Mouse (Mus musculus) gastrocnemius, adult 8-10 months (tissue): ENCODE measurements around the gene Eepd1. TPM values are rescaled to one million over a fixed set of nuclear protein-coding genes. Genes with fewer than 3 reads are reported as not detected.
"Not testable (repeated sequence)": the region's sequence is repeated elsewhere in the genome, so short reads cannot be mapped to it uniquely, and the experiment has no call there.

Experiments used
- DNase-seq, 2 experiments: peaks; one replicate each; pipeline ENCODE4 v3.0.0; 2022; ENCODE audit warnings: low spot score in 2 of 2
- total RNA-seq, 4 experiments: library from RNA; stranded (reverse); gene quantifications; 2 replicates each; pipeline ENCODE4 v1.2.4; 2022

The Eepd1 gene
- 100 to 1,000 TPM; 116 to 150 (median 135) TPM for total RNA-seq

- DNase-seq, result peak; percentile 94 to 95
Observed at GRCm38 (mm10) chr9:25481344-25482095, at the start of gene Eepd1. Eepd1 (plus strand) TSS chr9:25481547.

GRCm38 (mm10) chr9:25438836-25439235 lies 42.5 kb upstream of the Eepd1 start:
- DNase-seq, result peak in 1 of 2 experiments; percentile 6

GRCm38 (mm10) chr9:25440046-25440445 lies 41.3 kb upstream of the Eepd1 start:
- DNase-seq, result not testable (repeated sequence)

GRCm38 (mm10) chr9:25442041-25442440 lies 39.3 kb upstream of the Eepd1 start:
- DNase-seq, result no peak

- DNase-seq, result no peak
Observed at GRCm38 (mm10) chr9:25443029-25443428, 38.3 kb upstream of the Eepd1 start.

- no peak for DNase-seq
Observed at GRCm38 (mm10) chr9:25443546-25443945, 37.8 kb upstream of the Eepd1 start.

GRCm38 (mm10) chr9:25450394-25450793 lies 31.0 kb upstream of the Eepd1 start:
- DNase-seq, result no peak

GRCm38 (mm10) chr9:25455027-25455426 lies 26.3 kb upstream of the Eepd1 start:
- no peak for DNase-seq

- no peak for DNase-seq
Observed at GRCm38 (mm10) chr9:25460835-25461555, 20.4 kb upstream of the Eepd1 start.

- DNase-seq, result no peak
Observed at GRCm38 (mm10) chr9:25464305-25464704, 17.0 kb upstream of the Eepd1 start.

- no peak for DNase-seq
Observed at GRCm38 (mm10) chr9:25479392-25480020, 1.8 kb upstream of the Eepd1 start.

- no peak for DNase-seq
Observed at GRCm38 (mm10) chr9:25480676-25481075, 671 bp upstream of the Eepd1 start.

- no peak for DNase-seq
Observed at GRCm38 (mm10) chr9:25482322-25482998, 1.1 kb downstream of the Eepd1 start.

GRCm38 (mm10) chr9:25482999-25483347 lies 1.6 kb downstream of the Eepd1 start:
- DNase-seq, result no peak

GRCm38 (mm10) chr9:25483931-25484618 lies 2.7 kb downstream of the Eepd1 start:
- no peak for DNase-seq

GRCm38 (mm10) chr9:25484619-25484986 lies 3.3 kb downstream of the Eepd1 start:
- peak in 1 of 2 experiments; percentile 36 for DNase-seq

GRCm38 (mm10) chr9:25485006-25485405 lies 3.7 kb downstream of the Eepd1 start:
- DNase-seq, result no peak

- no peak for DNase-seq
Observed at GRCm38 (mm10) chr9:25485406-25485805, 4.1 kb downstream of the Eepd1 start.

- DNase-seq, result no peak
Observed at GRCm38 (mm10) chr9:25486246-25486807, 5.0 kb downstream of the Eepd1 start.

GRCm38 (mm10) chr9:25487446-25488110 lies 6.2 kb downstream of the Eepd1 start:
- DNase-seq, result no peak
